Mouse (Mus musculus): Measurements from ENCODE around the gene Efna2.
"Not testable (repeated sequence)": the region's sequence is repeated elsewhere in the genome, so short reads cannot be mapped to it uniquely, and the experiment has no call there.

Efna2 gene

DNA sequence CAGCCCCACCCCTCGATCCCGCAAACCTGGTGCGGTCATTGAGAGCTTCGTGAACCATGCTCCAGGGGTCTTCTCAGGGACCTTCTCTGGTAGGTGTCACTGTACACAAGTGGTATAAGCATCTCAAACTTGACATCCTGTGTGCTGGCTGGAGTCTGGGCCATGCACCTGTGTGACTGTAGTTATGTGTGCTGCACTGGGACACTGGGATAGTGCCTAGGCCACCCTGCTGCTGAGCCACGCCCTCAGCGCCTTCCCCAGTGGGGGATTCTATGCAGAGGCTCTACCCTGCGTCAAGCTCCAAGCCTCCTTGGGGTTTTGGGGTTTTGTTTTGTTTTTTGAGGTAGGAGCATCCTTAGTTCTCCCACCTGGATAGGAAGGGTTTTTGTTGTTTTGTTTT is 24.9 kb upstream of the Efna2 start:
- no peak for DNase-seq (ENCODE audit: low read depth, low spot score)

DNA sequence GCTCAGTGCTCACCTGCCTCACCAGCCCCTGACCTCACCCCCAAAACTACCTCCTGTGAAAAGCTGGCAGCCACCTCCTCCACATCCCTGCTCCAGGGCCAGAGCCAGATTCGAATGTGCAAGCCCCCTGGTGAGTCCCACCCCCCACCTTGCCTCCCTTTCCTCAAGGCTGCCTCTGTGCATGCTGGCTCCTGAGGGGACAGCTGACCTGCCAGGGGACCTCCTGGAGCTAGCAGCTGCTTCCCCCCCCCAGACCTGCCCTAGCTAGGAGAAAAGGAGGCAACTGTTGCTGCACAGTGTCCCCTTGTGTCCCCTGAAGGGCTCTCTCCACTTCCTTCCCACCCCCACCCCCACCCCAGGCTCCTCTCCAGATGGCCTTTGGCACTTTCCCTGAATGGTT is 24.0 kb upstream of the Efna2 start:
- DNase-seq (ENCODE audit: low read depth, low spot score), result no peak

GRCm38 (mm10) chr10:80156002-80156751 is 23.1 kb upstream of the Efna2 start:
- no peak for DNase-seq (ENCODE audit: low read depth, low spot score)

DNA sequence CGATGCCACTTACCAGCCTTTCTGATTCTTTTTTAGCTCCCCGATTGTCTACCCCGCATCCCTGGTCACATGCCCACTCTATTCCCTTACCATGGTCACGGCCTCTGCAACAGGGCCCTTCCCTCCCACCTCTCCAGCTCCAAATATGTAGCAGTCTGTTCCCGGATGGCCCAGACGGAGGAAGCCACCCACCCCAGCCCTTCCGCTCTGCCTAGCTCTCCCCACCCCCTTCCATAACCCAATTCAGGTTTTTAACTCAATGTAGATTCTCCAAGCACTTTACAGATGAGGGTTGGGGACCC is 22.6 kb upstream of the Efna2 start:
- no peak for DNase-seq (ENCODE audit: low read depth, low spot score)

GRCm38 (mm10) chr10:80157141-80157929 is 21.9 kb upstream of the Efna2 start:
- DNase-seq (ENCODE audit: low read depth, low spot score), result no peak

DNA sequence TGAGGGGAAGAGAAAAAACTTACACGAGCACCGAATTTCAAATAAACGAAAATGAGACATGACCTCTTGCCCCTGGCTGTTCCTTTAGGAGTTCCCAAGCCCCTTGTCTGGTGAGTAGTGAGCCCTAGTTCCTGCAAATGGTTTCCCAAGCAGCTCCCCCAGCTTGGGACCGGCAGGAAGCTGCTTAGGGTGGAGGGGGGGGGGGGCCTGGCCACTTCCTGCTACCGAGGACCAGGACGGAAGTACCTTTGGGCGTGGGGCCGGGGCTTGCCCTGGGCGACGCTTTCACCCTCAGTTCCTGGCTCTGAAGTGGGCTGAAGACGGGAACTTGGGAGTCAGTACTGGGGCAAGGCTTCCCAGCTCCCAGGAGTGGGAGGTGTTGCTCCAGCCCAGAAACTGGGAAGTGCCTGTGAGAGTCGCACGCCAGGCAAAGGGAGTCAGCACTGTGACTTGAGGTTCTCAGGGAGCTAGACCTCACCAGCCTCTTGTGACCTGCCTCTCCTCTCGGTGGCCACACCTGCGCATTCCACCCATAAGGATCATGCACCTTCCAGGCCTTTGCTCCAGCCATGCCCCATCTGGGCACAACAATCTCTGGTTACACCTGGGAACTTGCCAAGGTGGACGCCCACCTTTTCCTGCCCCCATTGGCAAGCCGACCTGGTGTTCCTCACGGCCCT is 20.8 kb upstream of the Efna2 start:
- DNase-seq (ENCODE audit: low read depth, low spot score), result no peak

GRCm38 (mm10) chr10:80159021-80159560 is 20.2 kb upstream of the Efna2 start:
- no peak for DNase-seq (ENCODE audit: low read depth, low spot score)

GRCm38 (mm10) chr10:80159561-80160454 is 19.5 kb upstream of the Efna2 start:
- peak; percentile 93 for DNase-seq (ENCODE audit: low read depth, low spot score)

DNA sequence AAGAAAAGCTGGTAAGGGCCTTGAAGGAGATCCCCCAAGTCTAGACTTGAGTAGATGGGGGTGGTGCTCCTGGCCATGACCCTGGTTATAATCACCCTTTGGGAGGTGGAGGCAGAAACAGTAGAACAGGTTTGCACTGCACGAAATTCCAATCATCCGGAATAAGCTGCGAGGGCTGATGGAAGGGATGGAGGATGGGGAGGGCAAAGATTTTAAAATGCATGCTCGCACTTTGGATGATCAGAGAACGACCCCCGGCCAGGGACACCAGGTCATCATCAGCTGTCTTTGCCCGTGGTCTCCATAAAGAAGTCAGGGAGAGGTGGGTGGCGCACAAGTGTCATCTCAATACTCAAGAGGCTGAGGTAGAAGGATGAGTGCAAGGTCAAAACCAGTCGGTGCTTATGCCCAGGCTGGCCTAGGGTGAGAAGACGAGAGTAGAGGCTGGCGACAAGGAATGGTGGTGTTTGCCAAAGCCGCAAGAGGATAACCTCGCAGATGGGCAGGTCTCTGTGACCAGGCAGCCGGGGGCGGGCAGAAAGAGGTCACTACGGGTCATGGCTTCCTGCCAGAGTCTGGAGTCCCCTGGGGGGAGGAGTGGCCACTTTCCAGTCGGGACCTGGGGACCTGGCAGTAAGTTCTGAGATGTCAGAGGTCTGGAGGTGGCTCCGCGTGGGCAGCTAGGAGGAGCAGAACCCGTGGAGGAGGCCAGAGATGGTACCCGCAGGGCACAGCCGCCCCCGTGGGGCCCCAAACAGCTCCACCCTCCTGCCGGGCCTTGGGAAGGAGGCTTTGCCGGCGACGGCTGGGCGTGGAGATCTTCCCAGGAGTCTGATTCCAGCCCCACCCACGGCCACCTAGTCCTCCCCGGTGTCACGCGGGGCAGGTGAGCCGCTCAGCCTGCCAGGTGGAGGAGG is 18.6 kb upstream of the Efna2 start:
- peak; percentile 84 for DNase-seq (ENCODE audit: low read depth, low spot score)

DNA sequence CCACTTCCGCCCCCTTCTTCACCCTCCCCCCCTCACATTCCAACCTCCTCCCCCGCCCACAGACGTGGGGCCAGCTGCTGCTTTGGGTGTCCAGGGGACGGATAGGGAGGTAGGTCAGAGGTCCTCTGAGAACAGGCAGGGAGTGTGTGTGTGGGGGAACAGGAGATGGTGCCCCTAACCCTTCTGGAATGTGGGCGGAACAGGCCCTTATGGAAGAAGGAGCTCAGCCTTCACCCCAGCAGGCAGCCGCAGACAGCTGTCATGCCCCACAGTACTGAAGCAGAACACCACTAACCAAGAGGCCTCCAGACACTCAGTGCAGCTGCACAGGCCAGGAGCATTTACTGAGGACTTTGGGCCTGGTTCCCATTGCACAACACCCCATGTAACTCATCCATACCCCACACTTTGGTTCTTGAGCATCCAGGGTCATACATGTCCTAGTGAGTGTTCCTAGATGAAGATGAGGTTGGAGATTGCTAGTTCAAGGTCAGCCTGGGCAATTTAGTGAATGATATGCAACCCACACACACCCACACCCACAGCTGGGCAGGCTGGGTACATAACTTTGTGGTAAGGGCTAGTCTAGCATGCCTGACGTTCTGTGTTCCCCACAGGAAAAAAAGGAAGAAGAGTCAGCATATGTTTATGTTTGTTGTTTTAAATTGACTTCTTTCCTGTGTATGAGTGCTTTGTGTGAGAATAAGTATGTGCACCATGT is 17.6 kb upstream of the Efna2 start:
- no peak for DNase-seq (ENCODE audit: low read depth, low spot score)

DNA sequence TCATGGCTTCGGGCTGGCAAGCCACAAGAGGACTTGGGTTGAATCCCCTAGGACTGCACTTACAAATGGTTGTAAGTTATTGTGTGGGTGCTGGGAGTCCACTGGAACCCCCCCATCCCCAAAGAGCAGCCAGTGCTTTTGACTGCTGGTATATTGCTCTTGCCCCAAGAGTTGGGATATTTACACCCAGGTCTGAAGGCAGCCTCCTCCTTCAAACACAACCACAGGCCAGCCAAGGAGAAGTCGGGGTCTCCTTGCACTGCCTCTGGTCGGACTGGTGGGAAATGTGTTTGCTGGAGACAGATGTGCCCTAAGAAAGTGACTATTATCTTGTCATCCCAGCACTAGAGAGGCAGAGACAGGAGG is 17.1 kb upstream of the Efna2 start:
- DNase-seq (ENCODE audit: low read depth, low spot score), result no peak

DNA sequence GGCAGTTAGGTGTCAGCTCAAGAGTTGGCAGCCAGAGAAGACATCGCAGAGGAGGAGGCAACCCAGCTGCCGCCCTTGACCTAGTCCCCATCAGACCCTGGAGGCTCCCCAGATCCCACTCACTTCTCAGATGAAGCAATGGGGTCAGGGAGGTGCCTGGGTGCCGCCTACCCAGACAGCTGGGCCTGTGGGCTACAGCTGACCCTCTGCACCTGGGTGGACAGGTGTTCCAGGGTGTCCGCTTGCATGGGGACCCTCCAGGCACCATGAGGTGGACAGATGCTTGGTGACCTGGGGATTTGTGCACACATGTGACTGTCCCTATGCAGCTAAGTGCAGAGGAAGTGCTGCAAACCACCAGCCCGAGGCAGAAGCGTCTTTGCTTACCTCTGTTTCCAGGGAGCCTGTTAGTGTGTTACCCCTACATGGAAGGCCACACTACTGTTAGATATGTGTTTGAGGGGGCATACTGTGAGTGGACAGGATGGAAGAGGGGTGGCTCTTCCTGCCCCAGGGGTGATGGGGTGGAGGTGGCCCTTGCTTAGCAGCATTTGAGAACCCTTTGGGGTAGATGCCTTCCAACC is 16.5 kb upstream of the Efna2 start:
- no peak for DNase-seq (ENCODE audit: low read depth, low spot score)

DNA sequence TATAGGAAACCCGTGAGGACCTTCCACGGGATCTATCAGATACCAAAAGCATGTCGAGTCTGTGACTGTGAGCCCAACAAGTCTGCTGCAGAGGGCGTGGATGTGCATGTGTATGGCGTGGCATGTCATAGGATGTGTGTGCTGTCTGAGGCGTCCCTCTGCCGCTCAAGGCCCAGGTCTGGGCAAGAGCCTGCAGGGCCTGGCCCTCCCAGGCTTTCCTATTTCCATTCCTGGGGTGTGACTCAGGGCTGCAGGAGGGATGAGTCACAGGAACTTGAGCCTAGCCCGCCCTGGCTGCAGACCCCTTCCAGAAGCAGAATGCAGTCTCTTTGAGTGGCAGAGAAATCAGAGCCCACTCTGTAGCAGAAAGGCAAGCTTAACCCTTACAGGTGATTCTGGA is 15.6 kb upstream of the Efna2 start:
- no peak for DNase-seq (ENCODE audit: low read depth, low spot score)

GRCm38 (mm10) chr10:80164161-80164997 is 14.9 kb upstream of the Efna2 start:
- DNase-seq (ENCODE audit: low read depth, low spot score), result no peak

DNA sequence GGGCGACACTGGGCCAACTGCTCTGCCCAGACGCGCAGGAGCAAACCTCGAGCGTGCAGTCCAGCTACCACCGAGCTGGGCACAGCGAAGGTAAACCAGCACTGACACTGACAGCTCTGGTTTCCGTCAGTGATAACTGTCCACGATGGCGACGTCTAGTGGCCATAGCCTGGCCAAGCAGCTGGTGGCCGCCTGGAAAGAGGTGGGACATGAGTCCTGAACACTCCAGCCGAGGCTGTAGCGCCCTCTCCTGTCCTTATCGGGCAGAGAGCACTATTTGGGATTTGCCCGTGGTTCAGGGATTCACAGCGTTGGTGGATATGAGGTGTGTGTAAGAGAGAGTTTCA is 14.3 kb upstream of the Efna2 start:
- DNase-seq (ENCODE audit: low read depth, low spot score), result peak; percentile 95

- DNase-seq (ENCODE audit: low read depth, low spot score), result peak; percentile 49
These were observed 13.7 kb upstream of the Efna2 start, which contains the start of gene Cirbp for GRCm38 (mm10) chr10:80165392-80166128. Gene Cirbp (plus strand): TSS chr10:80165985.

- DNase-seq (ENCODE audit: low read depth, low spot score), result not testable (repeated sequence)
These were observed 13.1 kb upstream of the Efna2 start for GRCm38 (mm10) chr10:80166136-80166535.
